Mouse (Mus musculus): ENCODE measurements around the gene Iqcn. TPM values are rescaled to one million over a fixed set of nuclear protein-coding genes. Genes with fewer than 3 reads are reported as not detected.

Iqcn gene
- polyA plus RNA-seq, 1 experiment from 2014 or later, result not detected

Other genes starting within 250 kb of the Iqcn start
- 24.1 and 29.0 TPM in 2 replicates for gene Klhl26, start 226.5 kb upstream of the Iqcn start, polyA plus RNA-seq (2016; fragmentation: Nextera tagmentation; extraction: Ambion mirVana)
- gene Tmem59l, start 216.1 kb upstream of the Iqcn start, polyA plus RNA-seq (2016; fragmentation: Nextera tagmentation; extraction: Ambion mirVana), result 22.4 and 23.7 TPM in 2 replicates
- 79.8 and 126 TPM in 2 replicates for gene Crlf1, start 210.3 kb upstream of the Iqcn start, polyA plus RNA-seq (2016; fragmentation: Nextera tagmentation; extraction: Ambion mirVana)
- gene Rex1bd, start 196.7 kb upstream of the Iqcn start, polyA plus RNA-seq (2016; fragmentation: Nextera tagmentation; extraction: Ambion mirVana), result 126 and 143 TPM in 2 replicates
- gene Uba52, start 192.7 kb upstream of the Iqcn start, polyA plus RNA-seq (2016; fragmentation: Nextera tagmentation; extraction: Ambion mirVana), result 877 and 996 TPM in 2 replicates
- gene Fkbp8, start 175.7 kb upstream of the Iqcn start, polyA plus RNA-seq (2016; fragmentation: Nextera tagmentation; extraction: Ambion mirVana), result 297 and 310 TPM in 2 replicates
- 45.4 and 46.6 TPM in 2 replicates for gene Kxd1, start 175.5 kb upstream of the Iqcn start, polyA plus RNA-seq (2016; fragmentation: Nextera tagmentation; extraction: Ambion mirVana)
- gene Ell, start 164.0 kb upstream of the Iqcn start, polyA plus RNA-seq (2016; fragmentation: Nextera tagmentation; extraction: Ambion mirVana), result 20.9 and 26.1 TPM in 2 replicates
- gene Isyna1, start 109.1 kb upstream of the Iqcn start, polyA plus RNA-seq (2016; fragmentation: Nextera tagmentation; extraction: Ambion mirVana), result 214 and 225 TPM in 2 replicates
- gene Ssbp4, start 94.6 kb upstream of the Iqcn start, polyA plus RNA-seq (2016; fragmentation: Nextera tagmentation; extraction: Ambion mirVana), result 164 and 182 TPM in 2 replicates
- gene Lrrc25, start 87.3 kb upstream of the Iqcn start, polyA plus RNA-seq (2016; fragmentation: Nextera tagmentation; extraction: Ambion mirVana), result 0.38 and 0.64 TPM in 2 replicates
- not detected in 2 replicates for gene Gdf15, start 71.0 kb upstream of the Iqcn start, polyA plus RNA-seq (2016; fragmentation: Nextera tagmentation; extraction: Ambion mirVana)
- gene Pgpep1, start 43.1 kb upstream of the Iqcn start, polyA plus RNA-seq (2016; fragmentation: Nextera tagmentation; extraction: Ambion mirVana), result 44.7 and 45.0 TPM in 2 replicates
- gene Lsm4, start 30.2 kb upstream of the Iqcn start, polyA plus RNA-seq (2016; fragmentation: Nextera tagmentation; extraction: Ambion mirVana), result 405 and 438 TPM in 2 replicates
- gene Jund, start 4.5 kb upstream of the Iqcn start, polyA plus RNA-seq (2016; fragmentation: Nextera tagmentation; extraction: Ambion mirVana), result 69.0 and 80.6 TPM in 2 replicates
- gene Gm3336, start 15.1 kb downstream of the Iqcn start, polyA plus RNA-seq (2016; fragmentation: Nextera tagmentation; extraction: Ambion mirVana), result not detected in 2 replicates
- 0.10 and 0.25 TPM in 2 replicates for gene Pde4c, start 20.3 kb downstream of the Iqcn start, polyA plus RNA-seq (2016; fragmentation: Nextera tagmentation; extraction: Ambion mirVana)
- gene Rab3a, start 51.2 kb downstream of the Iqcn start, polyA plus RNA-seq (2016; fragmentation: Nextera tagmentation; extraction: Ambion mirVana), result 7.1 and 10.8 TPM in 2 replicates
- gene Mpv17l2, start 57.5 kb downstream of the Iqcn start, polyA plus RNA-seq (2016; fragmentation: Nextera tagmentation; extraction: Ambion mirVana), result 25.2 and 29.9 TPM in 2 replicates
- gene Pik3r2, start 73.3 kb downstream of the Iqcn start, polyA plus RNA-seq (2016; fragmentation: Nextera tagmentation; extraction: Ambion mirVana), result 92.7 and 100 TPM in 2 replicates
- gene Mast3, start 101.6 kb downstream of the Iqcn start, polyA plus RNA-seq (2016; fragmentation: Nextera tagmentation; extraction: Ambion mirVana), result 12.7 and 17.1 TPM in 2 replicates
- not detected in 2 replicates for gene Il12rb1, start 105.0 kb downstream of the Iqcn start, polyA plus RNA-seq (2016; fragmentation: Nextera tagmentation; extraction: Ambion mirVana)
- 4.4 and 5.0 TPM in 2 replicates for gene Arrdc2, start 136.3 kb downstream of the Iqcn start, polyA plus RNA-seq (2016; fragmentation: Nextera tagmentation; extraction: Ambion mirVana)
- 2.8 and 4.0 TPM in 2 replicates for gene Kcnn1, start 159.8 kb downstream of the Iqcn start, polyA plus RNA-seq (2016; fragmentation: Nextera tagmentation; extraction: Ambion mirVana)
- gene Ccdc124, start 170.5 kb downstream of the Iqcn start, polyA plus RNA-seq (2016; fragmentation: Nextera tagmentation; extraction: Ambion mirVana), result 174 and 187 TPM in 2 replicates
- gene Slc5a5, start 189.3 kb downstream of the Iqcn start, polyA plus RNA-seq (2016; fragmentation: Nextera tagmentation; extraction: Ambion mirVana), result 0.16 and 0.23 TPM in 2 replicates
- 3,636 and 3,729 TPM in 2 replicates for gene Rpl18a, start 194.0 kb downstream of the Iqcn start, polyA plus RNA-seq (2016; fragmentation: Nextera tagmentation; extraction: Ambion mirVana)
- gene Map1s, start 202.5 kb downstream of the Iqcn start, polyA plus RNA-seq (2016; fragmentation: Nextera tagmentation; extraction: Ambion mirVana), result 67.8 and 71.4 TPM in 2 replicates